Mouse (Mus musculus) small intestine, adult 2 months (tissue): Measurements from ENCODE around the gene Ggt1.

Source experiments
- CTCF ChIP-seq: fragments of 200-500 bp; IDR thresholded peaks from 2 replicates; pipeline ENCODE4 v1.5.1; 2012; ENCODE audit warnings: low read depth, mild to moderate bottlenecking, control low read depth, inconsistent platforms, low read length, moderate library complexity, mixed read lengths; ENCODE audit not compliant: insufficient replicate concordance, insufficient read length; ENCODE audit errors: extremely low read depth
- POLR2A ChIP-seq: fragments of 200-500 bp; IDR thresholded peaks from 2 replicates; pipeline ENCODE4 v1.6.1; 2012; ENCODE audit warnings: low read depth, mild to moderate bottlenecking, control low read depth, inconsistent platforms, low read length, moderate library complexity

GRCm38 (mm10) chr10:75588336-75588735 lies 26.9 kb downstream of the Ggt1 start:
- TF ChIP-seq POLR2A (no peak), CTCF (no peak)
